Mouse (Mus musculus) cerebellum, adult 2 months (tissue): ENCODE measurements around the gene Ttll13. TPM values are rescaled to one million over a fixed set of nuclear protein-coding genes. Genes with fewer than 3 reads are reported as not detected.

ENCODE experiments used
- DNase-seq, 2 experiments: peaks; one replicate each; pipeline ENCODE4 v3.0.0; 2021
- H3K27ac ChIP-seq: fragments of 200-500 bp; 2 replicates; pipeline ENCODE4 v1.5.1; 2012; ENCODE audit warnings: low read length, control low read depth, inconsistent platforms; ENCODE audit not compliant: insufficient read depth
- H3K27me3 ChIP-seq: fragments of 200-500 bp; 2 replicates; pipeline ENCODE4 v1.6.1; 2012; ENCODE audit warnings: inconsistent platforms, mild to moderate bottlenecking, low read length, moderate library complexity; ENCODE audit not compliant: control insufficient read depth, insufficient read depth
- H3K4me1 ChIP-seq: fragments of 200-500 bp; 2 replicates; pipeline ENCODE4 v1.6.1; 2011; ENCODE audit warnings: low read length; ENCODE audit not compliant: control insufficient read depth, insufficient read depth
- H3K4me3 ChIP-seq: fragments of 200-500 bp; replicated peaks from 2 replicates; pipeline ENCODE3; 2011; ENCODE audit warnings: mild to moderate bottlenecking, low read depth, low read length, control low read depth; ENCODE audit not compliant: insufficient read depth
- CTCF ChIP-seq: fragments of 200-500 bp; IDR thresholded peaks from 2 replicates; pipeline ENCODE4 v1.5.1; 2011; ENCODE audit warnings: low read depth, mild to moderate bottlenecking, control low read depth, low read length, moderate library complexity, borderline replicate concordance; ENCODE audit not compliant: insufficient read depth
- POLR2A ChIP-seq: fragments of 200-500 bp; IDR thresholded peaks from 2 replicates; pipeline ENCODE4 v1.6.1; 2011; ENCODE audit warnings: low read length, control low read depth, borderline replicate concordance; ENCODE audit not compliant: insufficient read depth
- WGBS: fragments of 180-500 bp; shearing (Covaris S2); methylation state at CpG from one replicate; pipeline ENCODE4 v1.1.7; 2018; 5-methylcytosine and 5-hydroxymethylcytosine counted together
- polyA plus RNA-seq: library from polyadenylated mRNA; depleted of rRNA; stranded (reverse); fragments of >200 nt; gene quantifications from 2 replicates; pipeline ENCODE4 v1.2.3, GENCODE M21; 2012

Ttll13 gene
- polyA plus RNA-seq, 1 experiment: 0.69 TPM

GRCm38 (mm10) chr7:80218666-80219065, 27.5 kb upstream of the Ttll13 start:
- no peak for DNase-seq
- no peaks in the 10 kb centered on the region for H3K4me1 ChIP-seq
- no peak overlapping the region for H3K4me3 ChIP-seq
- WGBS: 91% methylated on average over 9 of the region's 9 CpGs
- H3K27me3 ChIP-seq: no peaks in the 10 kb centered on the region
- TF ChIP-seq POLR2A (no peak), CTCF (no peak)
- H3K27ac ChIP-seq: no peak overlapping the region

GRCm38 (mm10) chr7:80220237-80220797, 25.9 kb upstream of the Ttll13 start:
- no peaks in the 10 kb centered on the region for H3K4me1 ChIP-seq
- no peak overlapping the region for H3K4me3 ChIP-seq
- no peak for TF ChIP-seq POLR2A
- no peak for TF ChIP-seq CTCF
- DNase-seq: no peak
- H3K27me3 ChIP-seq: no peaks in the 10 kb centered on the region
- WGBS: 93% methylated on average over 9 of the region's 9 CpGs
- no peak overlapping the region for H3K27ac ChIP-seq

DNA sequence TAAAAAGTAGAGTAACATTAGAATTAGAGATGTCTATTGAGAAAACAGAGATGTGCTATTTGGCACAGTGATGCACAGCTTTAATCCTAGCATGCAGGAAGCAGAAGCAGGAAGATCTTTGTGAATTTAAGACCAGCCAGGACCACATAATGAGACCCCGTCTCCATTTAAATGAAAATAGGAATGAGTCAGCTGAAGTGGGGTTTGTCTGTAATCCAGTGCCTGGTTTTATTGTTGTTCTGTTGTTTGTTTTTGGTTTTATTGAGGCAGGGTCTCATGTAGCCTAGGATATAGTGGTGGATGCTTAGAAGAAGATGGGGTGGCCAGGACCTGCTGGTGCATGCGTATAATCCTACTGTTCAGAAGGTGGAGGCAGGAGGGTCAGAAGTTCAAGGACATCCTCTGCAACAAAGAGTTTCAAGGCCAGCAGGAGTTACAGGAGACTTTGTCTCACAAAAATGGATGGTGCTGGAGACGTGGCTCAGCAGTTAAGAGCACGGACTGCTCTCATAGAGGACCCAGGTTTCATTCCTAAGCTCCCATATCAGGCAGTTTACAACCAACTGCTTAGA, 24.9 kb upstream of the Ttll13 start:
- no peak overlapping the region for H3K27ac ChIP-seq
- TF ChIP-seq POLR2A (no peak), CTCF (no peak)
- 91% methylated on average over 4 of the region's 4 CpGs for WGBS
- no peak overlapping the region for H3K4me3 ChIP-seq
- no peak for DNase-seq
- H3K4me1 ChIP-seq: no peaks in the 10 kb centered on the region
- no peaks in the 10 kb centered on the region for H3K27me3 ChIP-seq

DNA sequence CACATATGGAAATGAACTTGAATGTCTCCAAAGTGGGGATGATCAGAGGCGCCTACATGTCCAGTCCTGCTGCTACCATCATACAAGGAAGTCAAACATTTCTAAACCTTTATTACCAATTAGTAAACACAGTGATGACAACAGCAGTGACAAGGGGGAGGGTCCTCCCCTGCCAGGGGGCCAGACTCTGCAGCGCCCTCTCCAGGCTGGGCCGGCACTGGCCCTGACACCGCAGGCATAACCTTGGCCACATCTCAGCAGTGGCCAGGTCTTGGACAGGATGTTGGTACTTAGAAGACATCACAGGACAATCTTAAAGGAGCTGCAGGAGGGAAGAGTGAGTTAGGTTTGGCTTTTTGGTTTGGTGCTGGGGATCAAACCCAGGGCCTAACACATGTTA, 19.1 kb upstream of the Ttll13 start:
- WGBS: 93% methylated on average over 4 of the region's 4 CpGs
- Histone ChIP-seq H3K27ac (no peak overlapping the region), H3K4me1 (no peaks in the 10 kb centered on the region), H3K27me3 (no peaks in the 10 kb centered on the region), H3K4me3 (no peak overlapping the region)
- DNase-seq: no peak
- no peak for TF ChIP-seq POLR2A
- TF ChIP-seq CTCF: no peak

- no peak for DNase-seq
- H3K27ac ChIP-seq: no peak overlapping the region
- H3K27me3 ChIP-seq: no peaks in the 10 kb centered on the region
- H3K4me1 ChIP-seq: peaks cover 3% of the 10 kb centered on the region; the same call in 1 of the 2 replicates
- 31% methylated on average over 6 of the region's 6 CpGs for WGBS
- TF ChIP-seq CTCF: no peak
- no peak for TF ChIP-seq POLR2A
- H3K4me3 ChIP-seq: no peak overlapping the region
Observed at GRCm38 (mm10) chr7:80230196-80230595, 16.0 kb upstream of the Ttll13 start.

- Histone ChIP-seq H3K4me1 (peaks cover 3% of the 10 kb centered on the region; the same call in 1 of the 2 replicates), H3K27ac (no peak overlapping the region), H3K27me3 (no peaks in the 10 kb centered on the region), H3K4me3 (peak overlapping the region; percentile 77)
- WGBS: 4% methylated on average over 29 of the region's 29 CpGs
- TF ChIP-seq CTCF (no peak), POLR2A (no peak)
- DNase-seq: no peak
Observed at GRCm38 (mm10) chr7:80231971-80232488, 14.1 kb upstream of the Ttll13 start.

DNA sequence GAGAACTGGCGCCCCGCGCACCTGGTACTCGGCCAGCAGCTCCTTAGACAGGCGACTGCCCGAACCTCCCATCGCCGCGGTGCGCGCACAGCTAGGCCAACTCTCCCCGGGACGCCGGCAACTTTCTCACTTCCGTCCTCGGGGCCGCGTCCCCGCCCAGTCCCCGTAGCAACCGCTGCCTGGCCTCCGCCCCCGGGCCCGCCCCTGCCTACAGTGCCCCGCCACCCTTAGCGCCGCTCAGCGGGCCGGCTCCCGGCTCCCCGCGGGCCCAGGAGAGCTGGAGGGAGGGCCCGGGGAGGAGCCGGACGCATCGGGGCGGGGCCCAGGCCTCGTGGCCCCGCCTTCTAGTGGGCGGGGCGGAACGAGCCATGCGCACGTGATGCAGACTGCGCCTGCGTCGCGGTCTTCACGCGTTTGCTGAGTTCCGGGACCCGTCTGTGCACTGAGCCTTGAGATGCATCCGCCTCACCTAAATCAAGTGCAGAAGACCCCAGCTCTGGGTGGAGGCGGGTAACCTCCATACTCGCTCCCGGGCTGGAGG, 13.6 kb upstream of the Ttll13 start, which contains the start of the genes Cib1 and Gdpgp1:
Cib1 (minus strand) TSS at position 325 of the 541 bp plus-strand sequence.
Gdpgp1 (plus strand) TSS at position 377 of the 541 bp plus-strand sequence.
- Histone ChIP-seq H3K27ac (no peak within 1 kb of the TSS), H3K4me1 (peaks cover 3% of the 10 kb centered on the region; the same call in 1 of the 2 replicates), H3K4me3 (peak within 1 kb of the TSS; percentile 77), H3K27me3 (no peaks in the 10 kb centered on the region)
- no peak for TF ChIP-seq CTCF
- peak; percentile 95 for TF ChIP-seq POLR2A
- 1% methylated on average over 55 of the region's 56 CpGs for WGBS
- DNase-seq: peak; percentile 91 to 93
